Mouse (Mus musculus): ENCODE data around the gene Pmp22.

Pmp22 gene

DNA sequence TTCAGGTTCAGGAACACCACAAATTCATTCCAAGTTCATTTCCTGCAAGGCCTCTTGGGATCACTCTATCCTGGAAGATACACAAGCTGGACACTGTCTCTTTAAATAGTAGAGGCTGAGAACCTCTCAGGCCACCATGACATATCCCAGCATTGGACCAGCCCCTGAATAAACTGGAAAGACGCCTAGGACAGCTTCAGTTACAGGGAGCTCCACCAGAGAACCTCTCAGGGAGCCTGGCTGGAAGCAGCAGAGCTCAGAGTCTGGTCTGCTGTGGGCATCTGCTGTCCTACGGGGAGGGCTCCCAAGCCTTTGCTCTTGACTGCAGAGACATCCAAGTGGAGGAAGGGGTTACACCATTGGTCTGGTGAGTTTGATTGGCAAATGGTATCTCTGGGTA, at the start of gene Pmp22:
Gene Pmp22 (plus strand): TSS at position 199 of the 400 bp plus-strand sequence.
- DNase-seq, result no peak

DNA sequence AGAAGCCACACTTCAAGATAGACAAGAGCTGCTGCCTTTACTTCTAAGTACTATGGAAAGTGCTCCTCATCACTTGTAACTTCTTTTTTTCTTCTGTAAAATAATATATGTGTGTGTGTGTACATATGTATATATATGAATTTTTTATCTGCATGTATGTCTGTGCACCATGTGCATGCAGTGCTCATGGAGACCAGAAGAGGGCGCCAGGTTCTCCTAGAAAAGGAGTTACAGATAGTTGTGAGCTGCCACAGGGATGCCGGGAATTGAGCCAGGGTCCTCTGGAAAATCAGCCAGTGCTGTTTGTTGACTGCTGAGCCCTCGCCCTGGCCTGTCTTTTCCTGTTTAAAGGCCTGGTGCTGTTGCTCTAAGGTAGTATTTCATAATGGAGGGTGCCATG, 44.2 kb upstream of the Pmp22 start:
- DNase-seq, result no peak

DNA sequence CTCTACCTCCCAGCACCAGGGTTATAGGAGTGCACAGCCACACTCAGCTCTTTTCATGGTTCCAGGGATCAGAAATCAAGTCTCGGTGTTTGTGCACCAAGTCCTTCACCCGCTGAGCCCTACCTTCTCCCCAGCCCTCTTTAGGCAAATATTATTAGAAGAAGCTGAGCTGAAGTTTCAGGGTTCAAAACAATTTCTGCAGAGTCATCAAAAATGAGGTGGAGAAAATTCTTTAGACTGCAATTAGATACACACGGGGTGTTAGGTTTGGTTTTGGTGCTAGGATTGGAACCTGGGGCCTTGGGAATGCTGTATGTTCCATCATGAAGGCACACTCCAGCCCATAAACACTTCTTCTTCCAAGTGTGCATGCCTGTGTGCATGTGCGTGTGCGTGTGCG, 40.1 kb upstream of the Pmp22 start:
- DNase-seq, result no peak

DNA sequence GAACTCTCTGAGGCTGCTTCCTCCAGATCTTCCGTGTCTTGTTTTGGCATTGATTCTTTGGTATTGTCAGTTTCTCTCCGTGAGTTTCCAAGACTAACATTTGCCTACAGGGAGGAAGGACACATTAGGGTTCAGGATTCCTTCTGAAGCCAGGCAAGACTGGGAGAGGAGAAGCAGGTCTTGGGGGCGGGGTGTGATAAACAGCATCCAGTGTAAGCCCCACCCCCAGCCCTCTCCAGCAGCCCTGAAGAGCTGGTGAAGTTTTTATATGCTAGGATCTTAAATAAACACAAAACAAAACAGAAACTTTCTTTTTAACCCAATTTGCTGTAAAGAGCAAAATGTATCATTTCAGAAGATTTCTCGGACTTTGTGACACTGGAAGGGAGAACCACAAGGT, 38.6 kb upstream of the Pmp22 start:
- DNase-seq, result no peak

DNA sequence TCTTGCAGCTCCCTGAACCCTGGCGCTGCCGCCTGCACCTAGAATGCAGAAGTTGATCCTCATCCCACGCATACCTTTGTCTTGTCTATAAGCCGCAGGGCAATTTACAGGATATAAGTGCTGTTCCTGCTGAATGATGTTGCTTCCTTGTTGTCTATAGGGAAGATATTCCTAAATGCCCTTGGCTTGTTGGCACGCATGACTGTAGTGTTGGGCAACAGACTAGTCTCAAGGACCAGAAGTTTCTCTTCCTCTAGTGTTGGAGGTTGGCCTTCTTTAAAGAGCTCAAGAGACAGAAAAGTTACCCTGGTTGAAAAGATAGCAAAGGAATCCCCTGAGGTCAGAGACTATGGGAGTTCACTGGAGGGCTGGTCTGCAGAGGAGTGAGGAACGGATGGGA, 37.8 kb upstream of the Pmp22 start:
- no peak for DNase-seq

DNA sequence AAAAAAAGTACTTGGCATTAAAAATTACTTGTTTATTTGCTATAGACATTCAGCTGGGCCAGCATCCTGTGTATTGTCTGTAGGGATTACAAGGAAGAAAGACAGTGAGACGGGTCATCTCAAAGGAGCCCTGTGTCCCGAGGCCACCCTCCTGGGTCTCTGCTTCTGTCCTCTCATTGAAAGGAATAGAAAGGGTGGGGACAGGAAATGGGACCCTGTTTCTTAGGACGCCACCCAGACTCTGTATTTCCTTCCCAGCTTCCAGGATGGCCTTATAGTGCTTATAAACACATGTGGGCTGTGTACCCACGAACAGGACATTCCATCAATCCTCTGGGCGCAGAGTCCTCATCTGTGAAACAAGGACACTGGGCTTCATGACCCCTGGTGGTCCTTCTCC, 36.5 kb upstream of the Pmp22 start:
- DNase-seq, result no peak

DNA sequence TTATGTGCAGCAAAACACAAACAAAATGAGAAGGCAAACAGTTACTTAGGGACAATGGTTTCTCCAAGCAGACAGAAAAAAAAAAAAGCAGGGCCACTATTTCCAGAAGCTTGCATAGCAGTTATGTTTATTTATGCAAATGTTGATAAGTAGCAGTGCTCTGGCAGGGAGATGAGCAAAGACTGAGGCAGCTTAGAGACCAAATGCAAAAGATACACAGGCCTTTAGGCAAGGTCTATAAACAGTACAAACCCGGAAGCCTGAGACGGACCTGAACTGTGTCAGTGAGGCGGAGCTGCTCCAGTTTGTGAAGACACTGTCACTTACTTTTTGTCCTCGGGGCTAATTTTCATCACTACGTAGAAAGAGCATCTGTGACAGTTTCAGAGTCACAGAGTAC, 35.2 kb upstream of the Pmp22 start:
- peak; percentile 24 for DNase-seq

DNA sequence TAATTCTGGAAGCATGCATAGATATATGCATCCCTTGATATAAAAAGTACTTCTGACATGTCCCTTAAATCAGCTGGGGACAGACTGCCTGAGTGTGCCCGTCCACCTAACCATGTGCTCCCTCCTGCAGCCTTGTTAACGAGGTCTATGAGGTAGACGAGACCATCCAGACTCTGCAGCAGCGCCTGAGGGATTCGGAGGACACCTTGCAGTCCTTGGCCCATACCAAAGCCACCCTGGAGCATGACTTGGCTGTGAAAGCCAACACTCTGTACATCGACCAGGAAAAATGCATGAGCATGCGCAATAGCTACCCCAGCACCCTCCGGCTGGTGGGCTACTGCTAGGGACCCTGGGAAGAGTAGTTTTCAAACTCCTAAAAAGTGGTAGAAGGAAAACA, 34.3 kb upstream of the Pmp22 start:
- no peak for DNase-seq

DNA sequence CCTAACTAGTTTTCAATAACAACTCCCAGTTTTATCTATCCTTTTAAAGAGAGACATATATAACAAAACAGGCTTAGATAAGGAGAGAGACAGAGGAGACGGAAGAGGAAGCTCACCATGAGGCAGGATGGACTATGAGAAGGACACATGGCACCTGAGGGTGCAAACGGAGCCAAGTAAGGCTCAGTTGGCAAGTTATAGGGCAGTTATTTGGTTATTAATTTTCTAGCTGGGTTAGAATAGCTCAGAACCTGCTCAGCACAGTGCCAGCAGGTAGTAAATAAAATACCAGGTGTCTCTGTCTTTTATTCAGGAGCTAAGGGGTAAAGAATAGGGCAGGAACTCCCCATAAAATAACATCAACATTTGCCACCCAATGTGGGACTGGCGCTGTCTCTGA, 30.8 kb upstream of the Pmp22 start:
- no peak for DNase-seq

DNA sequence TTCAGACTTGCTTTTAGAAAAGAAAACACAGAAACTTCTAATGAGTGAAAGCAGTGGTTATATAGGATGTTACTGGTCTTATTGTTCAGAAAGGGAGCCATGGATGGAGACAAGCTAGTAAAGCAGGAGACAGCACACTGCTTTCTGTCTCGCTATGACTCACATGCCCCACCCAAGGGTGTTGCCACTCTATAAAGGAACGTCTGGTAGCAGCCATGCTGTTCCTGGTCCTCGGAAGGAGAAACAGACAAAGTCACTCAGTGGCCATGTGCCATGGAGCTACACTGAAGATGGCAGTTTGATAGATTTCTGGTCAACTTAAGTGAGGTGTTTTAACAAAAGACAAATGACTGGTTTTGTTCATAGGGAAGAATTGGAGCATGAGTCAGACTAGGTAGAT, 29.4 kb upstream of the Pmp22 start:
- DNase-seq, result no peak

DNA sequence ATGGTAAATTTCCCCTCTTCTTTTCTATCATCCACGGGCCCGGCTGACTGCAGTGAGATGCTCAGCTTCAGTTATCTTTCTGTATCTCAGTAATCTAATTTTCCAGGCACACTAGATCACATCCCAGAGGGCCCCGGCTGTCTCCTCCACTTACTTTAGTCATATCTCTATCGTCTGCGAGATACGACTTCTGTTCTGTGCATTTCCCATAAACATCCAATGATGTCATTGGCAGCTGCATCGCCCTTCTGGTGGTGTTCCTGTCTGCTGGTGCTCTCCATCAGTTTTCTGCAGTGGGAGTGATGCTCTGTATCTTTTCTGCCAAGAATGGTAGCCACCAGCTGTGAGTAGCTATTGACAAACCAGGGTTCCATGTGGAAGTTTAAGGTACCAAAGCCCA, 25.5 kb upstream of the Pmp22 start:
- DNase-seq, result no peak

DNA sequence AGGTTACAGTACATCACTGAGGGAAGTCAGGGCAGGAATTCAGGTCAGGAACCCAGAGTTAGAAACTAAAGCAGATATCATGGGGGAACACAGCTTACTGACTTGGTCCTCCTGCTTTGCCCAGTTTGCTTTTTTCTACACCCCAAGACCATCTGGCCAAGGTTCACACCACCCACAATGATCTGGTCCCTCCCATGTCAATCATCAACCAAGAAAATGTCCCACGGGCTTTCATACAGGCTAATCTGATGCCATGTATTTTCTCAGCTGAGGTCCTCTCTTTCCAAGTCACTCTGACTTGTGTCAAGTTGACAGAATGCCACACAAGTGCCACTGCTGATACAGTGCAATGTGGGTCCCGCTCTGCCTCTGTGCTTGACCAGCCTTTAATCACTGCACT, 24.8 kb upstream of the Pmp22 start:
- DNase-seq, result no peak

DNA sequence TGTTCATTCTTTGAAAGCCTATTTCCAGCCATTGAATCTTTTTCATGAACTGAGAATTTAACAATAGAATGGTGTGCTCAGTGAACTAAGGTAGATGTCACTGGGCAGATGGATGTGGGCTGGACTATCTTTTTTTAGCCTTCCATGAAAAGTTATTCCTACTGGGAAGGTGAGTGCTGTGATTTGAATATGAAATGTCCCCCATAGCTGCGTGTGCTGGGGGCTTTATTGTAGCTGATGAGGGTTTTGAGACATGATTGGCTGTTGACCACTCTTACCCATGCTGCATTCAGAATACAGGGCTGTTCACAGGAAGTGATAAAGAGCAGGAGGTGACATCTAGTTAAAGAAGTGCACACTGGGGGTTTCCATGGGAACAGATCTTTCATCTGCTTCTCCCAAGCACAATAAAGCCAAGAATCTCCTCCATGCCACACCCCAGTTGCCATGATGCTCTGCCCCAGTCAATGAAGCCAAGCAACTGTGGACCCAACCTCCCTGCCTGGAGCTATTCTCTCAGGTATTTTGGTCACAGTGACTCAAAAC, 19.5 kb upstream of the Pmp22 start:
- DNase-seq, result no peak

DNA sequence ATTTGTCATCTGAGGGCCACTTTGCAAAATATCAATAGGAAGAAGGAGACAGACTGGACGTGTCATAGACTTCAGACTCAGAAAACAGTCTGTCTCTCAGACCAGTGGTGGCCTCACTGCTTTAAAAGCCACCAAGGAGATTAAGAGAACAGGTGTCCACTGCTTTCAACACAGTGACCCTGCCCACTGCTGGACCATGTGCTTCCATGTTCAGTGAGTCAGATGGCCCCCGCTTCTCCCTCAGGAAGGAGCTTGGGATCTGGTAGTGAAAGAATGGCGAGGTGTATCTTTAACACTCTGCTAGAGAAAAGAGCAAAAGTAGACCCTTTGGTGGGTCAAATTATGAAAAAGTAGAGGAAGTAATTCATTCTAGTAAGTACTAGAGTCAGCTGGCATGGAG, 18.5 kb upstream of the Pmp22 start:
- no peak for DNase-seq

DNA sequence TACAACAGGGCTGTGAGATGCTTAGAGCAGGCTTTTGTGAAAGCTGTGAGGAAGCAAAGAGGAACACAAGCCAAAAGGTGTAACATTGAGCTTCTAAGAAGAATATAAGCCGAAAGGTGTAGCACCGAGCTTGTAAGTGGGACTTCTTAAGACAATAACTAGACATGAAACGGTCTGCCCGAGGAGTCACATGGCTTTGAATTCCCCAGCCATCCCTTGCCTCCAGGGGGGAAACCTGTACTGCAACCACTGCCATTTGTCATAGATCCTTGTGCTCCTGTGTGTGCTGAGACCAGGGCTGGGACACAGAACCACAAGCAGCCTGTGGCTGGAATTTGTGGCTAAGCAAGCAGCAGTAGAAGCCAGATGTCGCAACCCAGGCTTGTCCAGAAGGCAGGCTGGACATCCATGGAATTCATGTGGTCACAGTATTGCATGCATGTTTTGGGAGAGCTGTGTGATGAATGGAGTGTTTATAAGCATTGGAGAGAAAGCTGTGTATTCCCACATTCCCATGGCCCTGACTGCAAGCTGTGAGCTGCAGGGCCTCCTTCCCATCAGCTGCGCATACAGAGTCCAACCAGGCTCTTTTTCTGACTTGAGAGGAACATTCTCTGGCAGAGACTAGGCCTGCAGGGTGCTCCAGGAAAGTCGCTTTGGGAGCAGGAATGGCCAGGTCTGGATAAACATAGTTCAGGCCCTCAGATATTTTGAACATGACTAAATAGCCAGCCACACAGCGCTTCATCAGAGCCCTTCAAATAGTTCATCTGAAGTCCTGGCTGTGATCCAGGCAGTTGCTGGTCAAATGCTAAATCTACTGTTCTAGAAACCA, 13.8 kb upstream of the Pmp22 start:
- DNase-seq, result no peak

DNA sequence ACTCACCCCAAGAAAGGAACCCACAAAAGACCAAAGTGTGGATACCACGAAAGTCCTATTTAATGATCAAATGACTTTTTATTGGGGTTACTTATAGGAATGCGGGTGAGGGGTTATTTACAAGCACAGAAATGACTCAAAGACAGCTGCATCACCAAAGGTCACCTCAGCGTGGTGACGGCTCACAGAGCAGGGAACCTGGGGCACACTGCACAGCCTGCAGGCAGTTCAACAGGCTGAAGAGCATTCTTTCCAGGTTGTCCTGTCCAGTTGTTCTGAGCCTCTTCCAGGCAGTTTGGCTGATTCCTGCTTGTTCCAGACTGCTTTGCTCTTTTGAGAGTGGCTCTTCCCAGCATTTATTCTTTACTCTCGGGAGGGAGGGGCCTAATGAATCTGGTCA, 12.1 kb upstream of the Pmp22 start:
- DNase-seq, result no peak

DNA sequence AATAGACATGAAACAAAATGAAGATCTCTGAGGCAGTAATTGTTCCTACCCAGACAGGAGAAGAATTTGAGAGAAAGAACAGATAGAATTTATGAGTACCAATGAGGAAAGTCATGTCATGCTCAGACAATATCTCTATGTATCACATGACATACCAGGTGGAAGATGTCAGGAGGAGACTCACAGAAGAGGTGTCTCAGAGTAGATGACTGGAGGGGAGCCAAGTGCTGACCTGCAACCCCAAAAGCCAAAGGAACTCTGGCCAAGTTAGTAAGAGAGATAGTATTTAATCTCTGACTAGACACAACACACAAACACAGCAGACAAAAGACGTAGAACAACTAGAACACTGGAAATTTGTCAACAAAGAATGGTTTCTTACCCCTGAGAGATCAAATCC, 11.5 kb upstream of the Pmp22 start:
- no peak for DNase-seq

DNA sequence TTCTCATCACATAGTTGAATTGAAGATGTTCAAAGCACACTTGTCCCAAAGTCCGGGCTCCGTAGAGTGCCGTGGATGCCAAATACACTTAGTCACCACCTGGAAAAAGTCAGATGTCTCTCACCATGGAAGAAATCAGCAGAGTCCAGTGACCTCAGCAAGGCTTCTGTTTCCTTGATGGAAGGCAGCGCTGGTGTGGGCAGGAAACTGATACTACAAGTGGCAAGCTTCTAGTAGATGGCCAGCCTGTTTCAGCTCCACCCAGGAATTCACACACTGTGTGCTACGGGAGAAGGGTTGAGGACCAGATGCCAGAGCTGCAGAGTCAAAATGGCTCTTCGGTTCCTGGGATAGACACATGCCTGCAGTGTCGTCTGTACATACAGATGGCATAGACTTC, 9.0 kb upstream of the Pmp22 start:
- DNase-seq, result no peak

DNA sequence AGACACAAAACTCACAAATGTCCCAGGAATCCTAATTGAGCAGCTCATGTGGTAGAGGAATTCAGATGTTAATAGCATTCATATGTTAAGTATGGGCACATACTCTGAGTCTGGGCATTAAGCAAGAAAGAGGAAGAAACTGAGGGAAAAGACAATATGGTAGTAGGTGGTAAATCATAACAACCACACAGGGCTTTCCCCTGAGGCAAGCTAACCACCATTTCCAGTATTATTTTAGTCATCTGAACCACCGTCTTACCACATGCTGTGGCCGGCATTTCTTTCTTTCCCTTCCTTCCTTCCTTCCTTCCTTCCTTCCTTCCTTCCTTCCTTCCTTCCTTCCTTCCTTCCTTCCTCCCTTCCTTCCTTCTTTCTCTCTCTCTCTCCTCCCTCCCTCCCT, 6.5 kb upstream of the Pmp22 start:
- no peak for DNase-seq

DNA sequence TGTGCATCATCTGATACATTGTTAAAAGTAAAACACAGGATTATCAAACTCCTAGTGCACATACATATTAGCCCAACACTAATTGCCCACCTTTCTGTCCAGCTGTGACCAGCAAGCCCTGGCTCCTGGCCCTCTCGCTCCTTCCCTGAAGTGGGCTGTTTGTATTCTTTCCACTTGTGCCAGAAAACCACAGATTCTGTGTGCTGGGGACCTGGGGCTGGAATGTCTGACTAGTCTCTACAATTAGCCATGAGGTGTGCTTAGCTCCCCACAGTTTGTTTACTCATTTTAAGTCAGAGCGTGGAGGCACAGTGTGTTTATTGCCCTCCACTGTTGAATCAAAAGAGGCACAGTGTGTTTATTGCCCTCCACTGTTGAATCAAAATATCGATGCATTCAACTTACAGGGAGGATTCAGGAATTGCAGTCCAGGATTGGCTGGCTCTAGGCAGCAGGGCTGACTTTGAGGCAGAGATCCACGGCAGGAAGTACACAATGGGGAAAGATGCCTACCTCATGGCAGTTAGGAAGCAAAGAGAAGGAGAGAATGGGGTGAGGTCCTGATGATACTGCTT, 5.9 kb upstream of the Pmp22 start:
- no peak for DNase-seq

DNA sequence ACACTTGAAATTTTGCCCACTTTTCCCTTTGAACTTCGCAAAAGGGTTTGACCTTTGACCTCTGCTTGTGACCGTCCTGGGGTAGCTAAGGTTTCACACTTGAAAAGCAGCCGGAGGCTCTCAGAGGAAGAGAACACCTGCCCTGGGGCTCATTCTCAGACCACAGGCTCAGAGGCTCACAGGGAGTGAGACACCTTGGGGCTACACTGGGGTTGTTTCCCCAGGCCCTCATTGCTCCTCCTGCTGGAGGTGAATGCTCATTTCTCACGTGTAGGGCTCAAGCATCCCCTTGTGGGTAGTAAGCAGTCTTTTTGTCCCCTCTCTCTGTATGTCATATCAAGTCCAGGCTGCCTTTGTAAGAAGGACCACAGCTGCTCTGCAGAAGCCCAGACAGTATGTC, 4.5 kb upstream of the Pmp22 start:
- peak; percentile 29 for DNase-seq

DNA sequence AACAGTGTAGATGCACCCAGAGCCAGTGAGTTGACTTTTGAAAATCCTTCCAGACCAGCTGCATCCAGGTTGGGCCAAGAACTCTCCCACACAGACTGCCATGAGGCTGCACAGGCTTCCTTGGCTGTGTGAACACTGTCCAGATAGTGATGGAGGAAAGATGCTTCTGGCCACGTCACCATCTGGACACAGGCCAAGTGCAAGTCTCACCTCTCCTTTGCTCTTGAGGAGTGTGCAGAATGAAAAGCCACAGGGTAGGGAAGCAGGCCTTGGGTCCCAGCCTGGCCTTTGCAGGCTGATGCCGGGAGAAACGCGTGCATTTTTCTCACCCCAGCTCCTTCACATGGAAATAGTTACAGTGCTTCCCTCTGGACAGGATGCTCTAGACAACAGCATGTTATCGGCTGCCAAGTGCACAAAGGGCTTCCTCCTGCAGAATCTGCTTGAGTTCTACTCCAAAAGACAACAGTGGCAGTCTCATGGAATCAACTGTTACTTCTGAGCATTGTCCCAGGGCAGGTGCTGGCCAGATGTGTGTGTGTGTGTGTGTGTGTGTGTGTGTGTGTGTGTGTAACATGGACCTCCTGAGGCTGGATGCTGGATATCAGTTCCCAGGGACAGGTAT, 2.8 kb upstream of the Pmp22 start:
- no peak for DNase-seq

DNA sequence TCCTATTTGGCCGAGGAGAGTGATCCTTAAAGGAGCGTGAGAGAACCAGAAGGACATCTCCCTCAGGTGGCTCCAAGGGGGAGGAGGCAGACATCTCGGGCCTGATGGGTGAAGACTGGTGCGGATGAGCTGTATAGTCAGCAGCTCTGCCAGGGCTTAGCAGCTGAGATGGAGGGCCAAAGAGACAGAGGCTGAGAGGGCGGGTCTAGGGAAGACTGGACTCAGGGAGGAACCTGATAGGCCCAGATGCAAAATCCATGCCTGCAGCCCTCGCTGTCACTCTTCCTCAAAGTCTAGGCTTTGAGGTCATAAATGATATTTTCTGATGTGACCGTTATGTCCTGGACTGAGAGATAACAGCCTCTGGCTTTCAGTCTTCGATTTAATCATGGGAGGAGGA, 1.8 kb upstream of the Pmp22 start:
- DNase-seq, result no peak

DNA sequence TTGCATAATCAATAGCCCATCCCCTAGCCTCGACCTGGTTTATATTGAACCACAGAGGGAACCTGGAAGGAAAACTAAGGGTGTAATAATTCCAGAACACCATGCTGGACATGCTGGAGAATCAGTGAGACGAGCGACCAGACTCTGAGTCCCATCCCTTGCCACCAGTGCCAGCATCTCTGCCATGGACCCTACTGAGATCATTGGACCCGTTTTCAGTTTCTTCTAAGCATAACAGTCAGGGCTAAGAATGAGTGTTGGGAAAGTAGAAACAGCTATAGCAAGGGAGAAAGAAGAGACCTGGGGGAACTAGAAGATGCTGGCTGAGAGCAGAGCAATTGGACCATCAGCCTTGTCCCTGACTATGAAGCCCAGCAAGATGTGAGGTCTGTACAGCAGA, 1.3 kb upstream of the Pmp22 start:
- DNase-seq, result no peak

All from retina, postnatal 1 day (tissue).